Mouse (Mus musculus): ENCODE measurements around the gene Ap3b2. TPM values are rescaled to one million over a fixed set of nuclear protein-coding genes. Genes with fewer than 3 reads are reported as not detected.
"Not testable (repeated sequence)": the region's sequence is repeated elsewhere in the genome, so short reads cannot be mapped to it uniquely, and the experiment has no call there.

The Ap3b2 gene
- total RNA-seq, 2 experiments from 2014 or later = 9.8 to 12.3 TPM

DNA sequence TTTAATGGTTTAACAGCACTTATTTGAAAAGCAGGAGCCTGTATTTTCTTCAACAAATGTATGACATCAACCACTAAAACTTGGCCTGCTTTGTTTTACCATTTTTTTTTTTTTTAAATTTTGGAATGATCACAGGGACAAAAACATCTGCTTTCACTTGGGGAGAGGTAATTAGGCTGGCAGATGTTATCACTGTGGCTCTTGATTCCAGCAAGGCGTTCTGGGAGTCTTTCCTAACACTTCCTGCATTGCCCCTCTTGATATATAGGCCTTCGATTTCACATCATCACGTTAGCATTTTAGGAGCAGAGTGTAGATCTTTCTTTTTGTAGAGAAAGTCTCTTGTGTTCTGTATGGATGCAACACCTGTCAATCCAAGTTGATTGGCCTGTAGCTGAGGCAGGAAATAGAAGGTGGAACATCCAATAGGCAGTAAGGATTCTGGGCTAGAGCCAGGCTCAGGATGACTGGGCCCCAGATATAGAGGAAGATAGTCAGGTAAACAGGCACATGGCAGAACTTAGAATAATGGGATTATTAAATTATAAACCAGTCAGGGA, 14.1 kb downstream of the Ap3b2 start:
- DNase-seq (ENCODE audit: low spot score in 2 of 2) = no peak

DNA sequence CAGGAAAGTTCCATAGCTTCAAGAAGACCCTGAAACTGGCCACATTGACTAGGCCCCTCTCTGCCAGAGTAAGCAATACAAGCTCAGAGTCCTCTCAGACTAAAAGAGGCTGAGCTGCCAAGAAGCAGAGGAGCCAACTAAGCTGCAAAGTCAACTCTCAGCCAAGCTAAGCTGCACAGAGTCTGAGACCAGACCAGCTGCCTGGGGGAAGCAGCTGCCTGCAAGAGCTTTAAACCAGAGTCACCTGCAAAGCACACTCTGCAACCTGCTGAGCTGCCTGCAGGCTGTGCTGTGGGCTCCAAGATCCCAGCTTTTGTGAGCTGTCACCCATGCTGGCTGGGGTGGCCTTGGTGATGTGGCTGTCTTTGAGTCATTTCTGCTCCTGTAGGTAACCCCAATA, 15.5 kb downstream of the Ap3b2 start:
- not testable (repeated sequence) for DNase-seq (ENCODE audit: low spot score in 2 of 2)

- no peak for DNase-seq (ENCODE audit: low spot score in 2 of 2)
These were observed 16.9 kb downstream of the Ap3b2 start for GRCm38 (mm10) chr7:81476833-81477232.

DNA sequence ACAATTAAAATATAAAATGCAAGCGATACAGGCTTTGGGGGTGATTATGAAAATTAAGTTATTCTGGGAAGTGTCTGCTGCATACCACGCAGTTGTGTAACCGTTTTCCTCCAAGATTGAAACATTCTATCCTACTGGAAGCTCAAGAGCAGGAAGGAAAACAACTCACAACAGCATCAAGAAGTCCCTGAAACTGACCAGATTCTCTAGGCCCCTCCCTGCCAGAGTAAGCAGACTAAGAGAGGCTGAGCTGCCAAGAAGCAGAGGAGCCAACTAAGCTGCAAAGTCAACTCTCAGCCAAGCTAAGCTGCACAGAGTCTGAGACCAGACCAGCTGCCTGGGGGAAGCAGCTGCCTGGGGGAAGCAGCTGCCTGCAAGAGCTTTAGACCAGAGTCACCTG, 18.5 kb downstream of the Ap3b2 start:
- no peak for DNase-seq (ENCODE audit: low spot score in 2 of 2)

DNA sequence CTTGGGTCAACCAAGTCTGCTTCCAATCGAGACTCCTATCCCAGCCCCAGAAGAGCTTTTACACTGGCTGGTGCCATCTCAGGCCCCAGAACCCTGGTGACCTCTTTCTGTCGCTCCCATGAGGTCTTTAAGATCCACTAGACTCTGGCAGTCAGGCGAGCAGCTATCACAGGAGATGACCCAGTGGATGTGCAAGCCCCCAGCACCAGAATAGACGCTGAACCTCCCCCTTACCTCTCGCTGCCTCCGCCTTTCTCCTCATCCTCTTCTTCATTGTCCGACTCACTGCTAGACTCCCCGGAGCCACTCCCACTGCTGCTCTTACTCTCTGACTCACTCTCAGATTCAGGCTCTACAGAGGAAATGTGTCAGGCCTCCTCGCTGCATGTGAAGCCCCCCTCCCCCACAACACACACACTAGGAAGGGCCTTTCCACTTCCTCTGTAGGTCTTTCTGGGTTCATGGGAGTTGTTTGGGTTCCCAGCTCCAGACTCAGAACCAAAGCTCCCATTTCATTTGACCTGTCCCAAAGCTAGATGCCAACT, 28.7 kb downstream of the Ap3b2 start:
- DNase-seq (ENCODE audit: low spot score in 2 of 2) = no peak

GRCm38 (mm10) chr7:81464116-81464515, 29.6 kb downstream of the Ap3b2 start:
- DNase-seq (ENCODE audit: low spot score in 2 of 2) = peak in 1 of 2 experiments; percentile 12

DNA sequence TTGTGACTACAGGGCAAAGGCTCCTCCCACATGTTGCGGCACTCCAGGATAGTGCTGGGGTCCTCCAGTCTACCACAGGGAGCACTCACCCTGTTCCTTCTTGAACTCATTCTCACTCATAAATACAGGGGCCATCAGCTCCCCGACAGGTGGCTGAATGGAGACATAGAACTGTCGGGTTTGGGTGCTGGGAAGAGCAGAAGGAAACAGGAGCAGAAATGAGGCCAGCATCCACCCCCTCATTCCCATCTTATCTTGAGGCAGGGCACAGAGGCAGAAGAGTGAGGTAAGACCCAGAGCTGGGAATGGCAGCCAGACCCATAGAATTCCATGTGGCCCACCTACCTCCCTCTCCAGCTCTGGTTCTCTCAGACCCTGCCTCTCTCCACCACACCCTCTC, 30.9 kb downstream of the Ap3b2 start:
- DNase-seq (ENCODE audit: low spot score in 2 of 2) = no peak

DNA sequence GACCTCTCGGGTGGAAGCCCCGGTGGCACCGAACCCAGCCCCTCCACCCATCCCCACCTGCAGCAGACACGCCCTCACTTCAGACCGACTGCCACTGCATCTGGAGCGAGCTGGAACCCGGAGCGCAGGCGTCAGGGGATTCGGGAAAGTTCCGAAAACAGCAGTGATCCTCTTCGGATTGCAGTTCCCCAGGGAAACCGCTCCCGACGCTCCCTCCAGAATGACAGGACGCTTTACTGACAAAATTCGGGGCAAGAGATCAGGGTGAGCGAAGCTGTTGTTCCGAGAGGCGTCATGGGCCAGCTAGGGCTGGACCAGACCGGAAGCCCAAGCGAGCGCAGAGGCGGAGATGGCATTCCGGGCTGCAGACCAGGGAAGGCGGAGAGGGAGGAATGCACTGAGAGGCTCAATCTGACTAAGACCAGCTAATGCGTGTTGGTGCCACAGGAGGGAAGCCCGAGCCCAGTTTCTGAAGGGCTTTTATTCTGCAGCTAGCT, 38.5 kb downstream of the Ap3b2 start, which contains the start of gene Cpeb1:
Gene Cpeb1 (minus strand): TSS at position 311 of the 497 bp plus-strand sequence.
- peak; percentile 64 to 65 for DNase-seq (ENCODE audit: low spot score in 2 of 2)

GRCm38 (mm10) chr7:81454331-81455039, 39.2 kb downstream of the Ap3b2 start:
- DNase-seq (ENCODE audit: low spot score in 2 of 2) = peak; percentile 69 to 76

DNA sequence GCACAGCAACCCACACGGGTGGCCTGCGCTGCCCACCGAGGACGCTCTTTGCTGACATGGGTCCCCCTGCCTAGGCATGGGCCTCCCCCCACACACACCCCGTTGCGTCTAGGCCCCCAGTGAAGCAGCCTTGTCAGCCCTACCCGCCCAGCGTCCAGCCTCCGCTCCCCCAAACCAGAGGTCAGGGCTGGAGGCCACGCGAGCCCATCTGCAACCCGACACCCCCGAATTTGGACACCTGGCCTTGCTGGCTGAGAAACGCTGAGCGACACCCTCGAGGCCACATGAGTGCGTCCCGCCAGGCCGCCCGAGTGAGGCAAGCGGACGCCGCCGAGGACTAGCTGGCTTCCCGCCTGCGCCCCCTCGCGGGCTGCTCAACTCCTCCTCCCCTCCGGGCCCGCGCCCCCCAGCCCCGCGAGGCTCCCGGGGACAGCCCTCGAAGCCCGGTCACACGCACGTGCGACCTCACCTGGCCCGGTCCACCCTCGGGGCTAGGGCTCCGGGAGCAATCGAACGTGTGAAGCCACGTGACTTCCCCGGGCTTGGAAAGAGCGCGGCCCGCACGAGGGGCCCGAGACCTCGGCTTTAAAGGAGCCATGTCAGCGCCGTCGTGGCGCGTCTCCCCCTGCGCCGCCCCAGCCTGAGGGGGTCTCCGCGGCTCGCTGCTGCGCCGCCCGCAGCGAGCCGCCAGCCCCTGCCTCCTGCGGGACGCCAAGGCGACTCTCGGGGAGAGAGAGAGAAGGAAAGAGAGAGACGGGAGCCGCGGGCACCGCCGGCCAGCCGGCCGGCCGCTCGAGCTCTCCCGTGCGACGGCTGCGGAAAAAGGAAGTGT, 40.1 kb downstream of the Ap3b2 start:
- DNase-seq (ENCODE audit: low spot score in 2 of 2) = peak; percentile 54 to 64

- DNase-seq (ENCODE audit: low spot score in 2 of 2) = peak; percentile 45 to 53
These were observed 40.7 kb downstream of the Ap3b2 start for GRCm38 (mm10) chr7:81452971-81453441.

Other genes starting within 250 kb of the Ap3b2 start
- 1,000 to 10,000 TPM; 1,108 to 1,124 TPM for gene Rps17, start 148.7 kb downstream of the Ap3b2 start, total RNA-seq (2021)
- gene Cpeb1, start 38.5 kb downstream of the Ap3b2 start, total RNA-seq (2021) = 10 to 100 TPM; 35.5 to 38.4 TPM
- not detected for gene BC048679, start 4.4 kb upstream of the Ap3b2 start, total RNA-seq (2021)
- gene Fsd2, start 73.0 kb upstream of the Ap3b2 start, total RNA-seq (2021) = 1 to 10 TPM in 1 of 2 experiments, under 1 TPM in 1; 0.66 to 6.2 TPM
- 10 to 100 TPM; 18.9 to 20.1 TPM for gene Whamm, start 77.3 kb upstream of the Ap3b2 start, total RNA-seq (2021)
- gene Homer2, start 213.6 kb upstream of the Ap3b2 start, total RNA-seq (2021) = 1 to 10 TPM; 1.7 to 4.9 TPM

All from adrenal gland, adult 18-20 months (tissue).